Mouse (Mus musculus): ENCODE data around the gene Emd. TPM values are rescaled to one million over a fixed set of nuclear protein-coding genes. Genes with fewer than 3 reads are reported as not detected.
A peak's percentile ranks its signal among the peaks of the same experiment; 100 is the strongest.

Gene Emd
- polyA plus RNA-seq, 1 experiment from 2014 or later: 29.3 TPM

DNA sequence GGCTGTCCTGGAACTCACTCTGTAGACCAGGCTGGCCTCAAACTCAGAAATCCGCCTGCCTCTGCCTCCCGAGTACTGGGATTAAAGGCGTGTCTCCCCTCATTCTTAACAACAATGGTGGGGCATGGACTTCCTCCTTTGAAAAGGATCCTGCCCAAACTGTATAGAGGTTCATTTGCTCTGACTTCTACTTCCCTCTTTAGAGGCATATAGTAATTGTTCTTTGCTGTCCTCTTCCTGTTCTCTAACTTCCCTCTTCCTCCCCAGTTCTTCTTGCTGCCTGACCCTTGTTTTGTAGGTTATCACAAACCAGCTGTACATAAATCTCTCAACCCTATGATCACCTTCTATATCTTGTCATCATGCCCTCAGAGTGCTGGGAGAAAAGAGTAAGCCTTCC is 45.2 kb downstream of the Emd start:
- peaks cover 2% of the 10 kb centered on the region; the same call in 1 of the 2 replicates for H3K36me3 ChIP-seq (replicated peaks; ENCODE audit: control insufficient read depth, insufficient read depth, low read depth, low read length)
- no peak overlapping the region for H3K27ac ChIP-seq (replicated peaks; ENCODE audit: low read depth, low read length)
- WGBS: 81% methylated on average over 3 of the region's 3 CpGs
- no peaks in the 10 kb centered on the region for H3K4me1 ChIP-seq (ENCODE audit: control insufficient read depth, insufficient read depth, low read length)
- H3K9ac ChIP-seq (replicated peaks; ENCODE audit: low read length): no peak overlapping the region
- H3K27me3 ChIP-seq (ENCODE audit: control insufficient read depth, insufficient read depth, low read length): no peaks in the 10 kb centered on the region
- no peaks in the 10 kb centered on the region for H3K9me3 ChIP-seq (replicated peaks; ENCODE audit: control insufficient read depth, low read length)
- ATAC-seq (replicated peaks; ENCODE audit: insufficient number of reproducible peaks, low FRiP score, low TSS enrichment, low read depth) (no peak), DNase-seq (ENCODE audit: low spot score) (no peak)
- H3K4me2 ChIP-seq (ENCODE audit: low read depth, low read length): no peak overlapping the region
- no peak overlapping the region for H3K4me3 ChIP-seq (ENCODE audit: low read depth, low read length)

- Histone ChIP-seq H3K9ac (replicated peaks; ENCODE audit: low read length) (peak within 1 kb of the TSS; percentile 74), H3K4me3 (ENCODE audit: low read depth, low read length) (peak within 1 kb of the TSS; percentile 58), H3K4me1 (ENCODE audit: control insufficient read depth, insufficient read depth, low read length) (no peaks in the 10 kb centered on the region), H3K36me3 (replicated peaks; ENCODE audit: control insufficient read depth, insufficient read depth, low read depth, low read length) (peaks cover 2% of the 10 kb centered on the region; the same call in 1 of the 2 replicates), H3K4me2 (ENCODE audit: low read depth, low read length) (peak within 1 kb of the TSS; percentile 57), H3K27me3 (ENCODE audit: control insufficient read depth, insufficient read depth, low read length) (no peaks in the 10 kb centered on the region), H3K27ac (replicated peaks; ENCODE audit: low read depth, low read length) (peak within 1 kb of the TSS; percentile 49), H3K9me3 (replicated peaks; ENCODE audit: control insufficient read depth, low read length) (no peaks in the 10 kb centered on the region)
- WGBS: 16% methylated on average over 41 of the region's 41 CpGs
- DNase-seq (ENCODE audit: low spot score) (peak; percentile 73), ATAC-seq (replicated peaks; ENCODE audit: insufficient number of reproducible peaks, low FRiP score, low TSS enrichment, low read depth) (peak; percentile 76)
Observed at GRCm38 (mm10) chrX:74304867-74305700, 50.6 kb downstream of the Emd start, which contains the start of gene Gdi1. Gdi1 (plus strand) TSS chrX:74304998.

Small RNA genes lying within 50 kb of the gene (microRNA-seq; reads per million reads assigned to microRNA genes)
- gene Mir7091 (ENCODE audit: borderline number of aligned reads): not detected

Other genes starting within 250 kb of the Emd start
- 28.0 and 31.3 TPM in 2 replicates for gene Irak1, start 230.8 kb upstream of the Emd start, polyA plus RNA-seq (2014; fragmentation: Nextera tagmentation; extraction: Ambion mirVana)
- not detected in 2 replicates for gene Opn1mw, start 127.2 kb upstream of the Emd start, polyA plus RNA-seq (2014; fragmentation: Nextera tagmentation; extraction: Ambion mirVana)
- 12.4 and 13.1 TPM in 2 replicates for gene Mecp2, start 119.3 kb upstream of the Emd start, polyA plus RNA-seq (2014; fragmentation: Nextera tagmentation; extraction: Ambion mirVana)
- gene Tex28, start 86.8 kb upstream of the Emd start, polyA plus RNA-seq (2014; fragmentation: Nextera tagmentation; extraction: Ambion mirVana): not detected in 2 replicates
- not detected in 2 replicates for gene Tktl1, start 77.4 kb upstream of the Emd start, polyA plus RNA-seq (2014; fragmentation: Nextera tagmentation; extraction: Ambion mirVana)
- 267 and 289 TPM in 2 replicates for gene Flna, start 4.9 kb upstream of the Emd start, polyA plus RNA-seq (2014; fragmentation: Nextera tagmentation; extraction: Ambion mirVana)
- 846 and 890 TPM in 2 replicates for gene Rpl10, start 16.1 kb downstream of the Emd start, polyA plus RNA-seq (2014; fragmentation: Nextera tagmentation; extraction: Ambion mirVana)
- 62.0 and 65.2 TPM in 2 replicates for gene Taz, start 27.2 kb downstream of the Emd start, polyA plus RNA-seq (2014; fragmentation: Nextera tagmentation; extraction: Ambion mirVana)
- gene Dnase1l1, start 27.6 kb downstream of the Emd start, polyA plus RNA-seq (2014; fragmentation: Nextera tagmentation; extraction: Ambion mirVana): 4.2 and 5.2 TPM in 2 replicates
- gene Atp6ap1, start 42.4 kb downstream of the Emd start, polyA plus RNA-seq (2014; fragmentation: Nextera tagmentation; extraction: Ambion mirVana): 93.0 and 107 TPM in 2 replicates
- gene Gdi1, start 50.3 kb downstream of the Emd start, polyA plus RNA-seq (2014; fragmentation: Nextera tagmentation; extraction: Ambion mirVana): 231 and 262 TPM in 2 replicates
- gene Fam50a, start 58.3 kb downstream of the Emd start, polyA plus RNA-seq (2014; fragmentation: Nextera tagmentation; extraction: Ambion mirVana): 56.4 and 56.6 TPM in 2 replicates
- 11.2 and 11.3 TPM in 2 replicates for gene Plxna3, start 74.4 kb downstream of the Emd start, polyA plus RNA-seq (2014; fragmentation: Nextera tagmentation; extraction: Ambion mirVana)
- 128 and 130 TPM in 2 replicates for gene Lage3, start 98.9 kb downstream of the Emd start, polyA plus RNA-seq (2014; fragmentation: Nextera tagmentation; extraction: Ambion mirVana)
- 63.2 and 65.7 TPM in 2 replicates for gene Ubl4a, start 118.5 kb downstream of the Emd start, polyA plus RNA-seq (2014; fragmentation: Nextera tagmentation; extraction: Ambion mirVana)
- gene Slc10a3, start 118.7 kb downstream of the Emd start, polyA plus RNA-seq (2014; fragmentation: Nextera tagmentation; extraction: Ambion mirVana): 11.4 and 13.6 TPM in 2 replicates
- 26.7 and 27.6 TPM in 2 replicates for gene Fam3a, start 138.6 kb downstream of the Emd start, polyA plus RNA-seq (2014; fragmentation: Nextera tagmentation; extraction: Ambion mirVana)
- 22.0 and 22.2 TPM in 2 replicates for gene Ikbkg, start 138.6 kb downstream of the Emd start, polyA plus RNA-seq (2014; fragmentation: Nextera tagmentation; extraction: Ambion mirVana)
- gene G6pdx, start 174.5 kb downstream of the Emd start, polyA plus RNA-seq (2014; fragmentation: Nextera tagmentation; extraction: Ambion mirVana): 54.2 and 59.2 TPM in 2 replicates
- not detected in 2 replicates for gene Gm6880, start 226.7 kb downstream of the Emd start, polyA plus RNA-seq (2014; fragmentation: Nextera tagmentation; extraction: Ambion mirVana)